Mouse (Mus musculus): ENCODE results near the gene Olfr591.
"Not testable (repeated sequence)": the region's sequence is repeated elsewhere in the genome, so short reads cannot be mapped to it uniquely, and the experiment has no call there.

The Olfr591 gene

GRCm38 (mm10) chr7:103178240-103178639, at the start of gene Olfr591:
Gene Olfr591, minus strand, starts transcription at chr7:103178340.
- no peak for DNase-seq (ENCODE audit: low spot score)

- no peak for DNase-seq (ENCODE audit: low spot score)
Measured at GRCm38 (mm10) chr7:103216696-103217095, 38.6 kb upstream of the Olfr591 start, which contains the start of gene Olfr594. Gene Olfr594, plus strand, starts transcription at chr7:103216996.

- DNase-seq (ENCODE audit: low spot score), result not testable (repeated sequence)
Measured at GRCm38 (mm10) chr7:103212050-103212449, 33.9 kb upstream of the Olfr591 start.

- DNase-seq (ENCODE audit: low spot score), result no peak
Measured at GRCm38 (mm10) chr7:103211562-103211961, 33.4 kb upstream of the Olfr591 start, which contains the start of gene Olfr593. Gene Olfr593, plus strand, starts transcription at chr7:103211862.

GRCm38 (mm10) chr7:103184503-103184902, 6.4 kb upstream of the Olfr591 start, which contains the start of gene Olfr592:
Gene Olfr592, plus strand, starts transcription at chr7:103184803.
- DNase-seq (ENCODE audit: low spot score), result not testable (repeated sequence)

GRCm38 (mm10) chr7:103169697-103170096, 8.4 kb downstream of the Olfr591 start:
- DNase-seq (ENCODE audit: low spot score), result no peak

- DNase-seq (ENCODE audit: low spot score), result no peak
Measured at GRCm38 (mm10) chr7:103156256-103156655, 21.9 kb downstream of the Olfr591 start, which contains the start of gene Olfr589. Gene Olfr589, minus strand, starts transcription at chr7:103156356.

- no peak for DNase-seq (ENCODE audit: low spot score)
Measured at GRCm38 (mm10) chr7:103140579-103140978, 37.6 kb downstream of the Olfr591 start, which contains the start of gene Olfr588-ps1. Gene Olfr588-ps1, plus strand, starts transcription at chr7:103140879.

- DNase-seq (ENCODE audit: low spot score), result no peak
Measured at GRCm38 (mm10) chr7:103125538-103125937, 52.6 kb downstream of the Olfr591 start, which contains the start of gene Olfr586. Gene Olfr586, minus strand, starts transcription at chr7:103125638.

GRCm38 (mm10) chr7:103119406-103119805, 58.7 kb downstream of the Olfr591 start:
- no peak for DNase-seq (ENCODE audit: low spot score)

Measured in adipocyte (in vitro differentiated cells).